Mouse (Mus musculus) mesoderm, embryonic 11.5 days (tissue): ENCODE results near the gene Hook1.
A peak's percentile ranks its signal among the peaks of the same experiment; 100 is the strongest.
"Not testable (repeated sequence)": the region's sequence is repeated elsewhere in the genome, so short reads cannot be mapped to it uniquely, and the experiment has no call there.

Source experiments
- DNase-seq: peaks from one replicate; pipeline ENCODE4 v3.0.0-alpha.2; 2012; ENCODE audit warnings: low read depth, low spot score

Hook1 gene

GRCm38 (mm10) chr4:95966928-95967724, at the start of gene Hook1:
TSS of gene Hook1 (plus strand) at chr4:95967240.
- peak; percentile 94 for DNase-seq

GRCm38 (mm10) chr4:95917703-95918102, 49.3 kb upstream of the Hook1 start:
- DNase-seq, result no peak

GRCm38 (mm10) chr4:95920448-95920847, 46.6 kb upstream of the Hook1 start:
- no peak for DNase-seq

GRCm38 (mm10) chr4:95924210-95925184, 42.5 kb upstream of the Hook1 start:
- peak; percentile 84 for DNase-seq

GRCm38 (mm10) chr4:95928846-95929245, 38.2 kb upstream of the Hook1 start:
- no peak for DNase-seq

GRCm38 (mm10) chr4:95929936-95930335, 37.1 kb upstream of the Hook1 start:
- no peak for DNase-seq

- no peak for DNase-seq
Observed at GRCm38 (mm10) chr4:95931331-95931730, 35.7 kb upstream of the Hook1 start.

GRCm38 (mm10) chr4:95933801-95934356, 33.2 kb upstream of the Hook1 start:
- DNase-seq, result no peak

GRCm38 (mm10) chr4:95934384-95935035, 32.5 kb upstream of the Hook1 start:
- no peak for DNase-seq

GRCm38 (mm10) chr4:95938701-95939100, 28.3 kb upstream of the Hook1 start:
- no peak for DNase-seq

- DNase-seq, result no peak
Observed at GRCm38 (mm10) chr4:95947896-95948295, 19.1 kb upstream of the Hook1 start.

- no peak for DNase-seq
Observed at GRCm38 (mm10) chr4:95953328-95953727, 13.7 kb upstream of the Hook1 start.

- DNase-seq, result not testable (repeated sequence)
Observed at GRCm38 (mm10) chr4:95982221-95982620, 15.2 kb downstream of the Hook1 start.

- no peak for DNase-seq
Observed at GRCm38 (mm10) chr4:96016875-96017274, 49.8 kb downstream of the Hook1 start.

- peak; percentile 20 for DNase-seq
Observed at GRCm38 (mm10) chr4:96022803-96023202, 55.8 kb downstream of the Hook1 start.

- DNase-seq, result no peak
Observed at GRCm38 (mm10) chr4:96028412-96028811, 61.4 kb downstream of the Hook1 start.

- DNase-seq, result no peak
Observed at GRCm38 (mm10) chr4:96060106-96060505, 93.1 kb downstream of the Hook1 start.

GRCm38 (mm10) chr4:96062045-96062444, 95.0 kb downstream of the Hook1 start:
- DNase-seq, result no peak
